Mouse (Mus musculus) CD8-positive naive resting alpha-beta T cell, adult 2 months (primary cell): Measurements from ENCODE around the gene Sh3gl3.

Source experiments
- DNase-seq, 2 experiments: peaks; one replicate each; pipeline ENCODE4 v3.0.0; 2022; ENCODE audit warnings: low read depth in 2 of 2, low spot score in 2 of 2

Sh3gl3 gene

GRCm38 (mm10) chr7:82173540-82173939, at the start of gene Sh3gl3:
Gene Sh3gl3 (plus strand): TSS chr7:82173840.
- DNase-seq, result no peak

- DNase-seq, result no peak
Measured at GRCm38 (mm10) chr7:82138196-82138595, 35.4 kb upstream of the Sh3gl3 start.

GRCm38 (mm10) chr7:82147151-82147550, 26.5 kb upstream of the Sh3gl3 start:
- DNase-seq, result no peak

GRCm38 (mm10) chr7:82164681-82165080, 9.0 kb upstream of the Sh3gl3 start:
- no peak for DNase-seq

GRCm38 (mm10) chr7:82174571-82175326, 1.1 kb downstream of the Sh3gl3 start:
- DNase-seq, result no peak

GRCm38 (mm10) chr7:82175327-82175721, 1.7 kb downstream of the Sh3gl3 start:
- no peak for DNase-seq

- no peak for DNase-seq
Measured at GRCm38 (mm10) chr7:82176192-82176591, 2.6 kb downstream of the Sh3gl3 start.

- no peak for DNase-seq
Measured at GRCm38 (mm10) chr7:82177336-82177735, 3.7 kb downstream of the Sh3gl3 start.

GRCm38 (mm10) chr7:82180919-82181318, 7.3 kb downstream of the Sh3gl3 start:
- DNase-seq, result no peak

GRCm38 (mm10) chr7:82182781-82183180, 9.1 kb downstream of the Sh3gl3 start:
- DNase-seq, result no peak

GRCm38 (mm10) chr7:82191604-82192003, 18.0 kb downstream of the Sh3gl3 start:
- DNase-seq, result no peak

GRCm38 (mm10) chr7:82192512-82192911, 18.9 kb downstream of the Sh3gl3 start:
- DNase-seq, result no peak

GRCm38 (mm10) chr7:82203111-82203510, 29.5 kb downstream of the Sh3gl3 start:
- no peak for DNase-seq

- DNase-seq, result peak in 1 of 2 experiments; percentile 3
Measured at GRCm38 (mm10) chr7:82204014-82204784, 30.6 kb downstream of the Sh3gl3 start.

GRCm38 (mm10) chr7:82204975-82205374, 31.3 kb downstream of the Sh3gl3 start:
- no peak for DNase-seq

- DNase-seq, result no peak
Measured at GRCm38 (mm10) chr7:82206787-82207186, 33.1 kb downstream of the Sh3gl3 start.

- DNase-seq, result no peak
Measured at GRCm38 (mm10) chr7:82221380-82221933, 47.8 kb downstream of the Sh3gl3 start.

GRCm38 (mm10) chr7:82223906-82224846, 50.5 kb downstream of the Sh3gl3 start:
- DNase-seq, result no peak

- DNase-seq, result no peak
Measured at GRCm38 (mm10) chr7:82233201-82233600, 59.6 kb downstream of the Sh3gl3 start.

- no peak for DNase-seq
Measured at GRCm38 (mm10) chr7:82234010-82234897, 60.6 kb downstream of the Sh3gl3 start.
